Mouse (Mus musculus) neural tube, embryonic 10.5 days (tissue): Measurements from ENCODE around the gene Poln.

ENCODE experiments used
- DNase-seq: peaks from one replicate; pipeline ENCODE4 v3.0.0-alpha.2; 2017; ENCODE audit warnings: low spot score; ENCODE audit errors: extremely low spot score

The Poln gene

GRCm38 (mm10) chr5:34186961-34187391 lies 17.7 kb upstream of the Poln start:
- DNase-seq = peak; percentile 43

- no peak for DNase-seq
Measured at GRCm38 (mm10) chr5:34186391-34186790, 17.1 kb upstream of the Poln start.

DNA sequence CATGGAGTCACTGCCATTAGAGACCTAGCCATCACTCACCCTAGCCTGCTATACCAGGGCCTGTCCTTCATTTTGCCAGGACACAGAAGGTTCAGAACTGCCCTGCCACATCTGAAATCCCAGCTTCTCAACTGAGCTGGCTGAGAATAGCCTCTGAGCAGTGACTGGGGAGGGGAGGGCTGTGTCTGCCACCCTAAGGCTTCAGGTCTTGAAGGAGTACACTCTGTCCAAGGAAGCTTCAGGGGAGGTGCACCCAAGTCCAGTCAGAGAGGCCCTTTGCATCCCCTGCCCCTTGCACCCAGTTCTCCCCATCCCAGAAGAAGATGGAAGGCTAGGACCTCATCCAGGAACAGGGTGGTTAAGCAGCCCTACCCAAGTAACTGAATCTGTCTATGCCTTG lies 16.5 kb upstream of the Poln start:
- no peak for DNase-seq

- DNase-seq = no peak
Measured at GRCm38 (mm10) chr5:34185051-34185580, 15.9 kb upstream of the Poln start.

GRCm38 (mm10) chr5:34183976-34184375 lies 14.7 kb upstream of the Poln start:
- DNase-seq = no peak

DNA sequence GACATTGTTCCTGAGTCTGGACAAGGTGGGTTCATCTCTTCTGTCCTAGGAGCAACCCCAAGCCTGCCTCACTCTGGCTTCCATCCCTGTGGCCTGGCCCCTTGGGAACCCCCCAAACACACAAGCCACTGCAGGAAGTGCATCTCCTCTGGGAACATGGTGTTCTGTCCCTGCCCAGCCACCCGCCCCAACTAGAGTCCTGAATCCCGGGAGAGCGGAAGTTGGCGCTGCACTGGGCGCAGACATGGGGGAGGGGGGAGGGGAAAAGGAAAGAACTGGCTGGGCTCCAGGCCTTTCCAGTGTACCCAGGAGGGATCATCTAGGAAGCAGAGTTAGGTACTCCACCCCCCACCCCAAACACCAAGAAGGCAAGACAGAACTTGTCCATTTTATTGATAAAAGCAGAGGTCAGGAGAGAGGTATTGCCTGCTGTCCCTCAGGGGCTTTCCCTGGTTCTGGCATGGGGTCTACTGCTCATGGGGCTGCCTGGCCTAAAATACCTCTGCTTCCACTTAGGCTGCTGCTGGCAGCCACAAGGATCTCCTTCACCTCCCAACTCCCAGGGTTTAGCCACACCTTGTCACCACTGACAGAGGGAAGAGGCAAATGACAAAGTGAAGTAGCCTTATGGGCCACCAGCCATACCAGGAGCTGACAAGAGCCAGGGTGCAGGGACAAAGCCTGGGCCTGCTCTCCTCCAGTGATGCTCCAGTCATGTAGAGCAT lies 14.1 kb upstream of the Poln start:
- DNase-seq = no peak

DNA sequence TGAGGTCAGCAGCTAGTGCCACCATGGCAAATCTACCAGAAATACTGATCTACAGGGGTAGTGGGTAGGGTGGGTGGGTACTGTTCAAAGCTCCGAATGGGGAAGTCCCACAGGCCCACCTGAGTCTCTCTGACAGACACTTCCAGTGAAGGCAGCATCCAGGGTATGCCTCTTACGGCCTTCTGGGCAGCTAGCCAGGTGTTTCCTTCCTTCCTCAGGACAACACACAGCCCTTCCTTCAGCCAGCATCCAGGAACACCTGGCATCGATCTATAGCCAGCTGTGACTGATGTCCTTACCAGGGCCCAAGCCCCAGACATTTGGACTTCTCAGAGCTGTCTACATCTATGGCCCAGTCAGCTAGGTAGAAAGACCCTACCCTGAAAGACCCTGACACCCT lies 13.2 kb upstream of the Poln start:
- DNase-seq = no peak

DNA sequence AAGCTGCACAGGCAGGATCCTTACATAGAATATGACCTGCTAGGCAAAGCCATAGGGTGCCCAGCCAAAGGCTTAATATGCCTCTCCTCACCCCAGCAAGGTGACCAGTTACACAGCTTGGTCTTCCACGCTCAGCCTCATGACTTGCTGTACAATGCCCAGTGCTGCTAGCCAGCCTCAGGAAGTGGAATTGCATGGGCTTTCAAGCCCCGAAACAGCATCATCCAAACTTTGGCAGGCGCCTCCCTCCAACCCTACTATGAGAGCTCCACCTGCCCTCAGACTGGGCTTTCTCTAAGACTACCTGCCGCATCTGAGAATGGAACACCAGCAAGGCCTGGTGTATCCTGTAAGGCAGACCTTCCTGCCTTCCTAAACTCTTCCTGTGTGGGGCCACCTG lies 8.6 kb upstream of the Poln start:
- DNase-seq = peak; percentile 7

DNA sequence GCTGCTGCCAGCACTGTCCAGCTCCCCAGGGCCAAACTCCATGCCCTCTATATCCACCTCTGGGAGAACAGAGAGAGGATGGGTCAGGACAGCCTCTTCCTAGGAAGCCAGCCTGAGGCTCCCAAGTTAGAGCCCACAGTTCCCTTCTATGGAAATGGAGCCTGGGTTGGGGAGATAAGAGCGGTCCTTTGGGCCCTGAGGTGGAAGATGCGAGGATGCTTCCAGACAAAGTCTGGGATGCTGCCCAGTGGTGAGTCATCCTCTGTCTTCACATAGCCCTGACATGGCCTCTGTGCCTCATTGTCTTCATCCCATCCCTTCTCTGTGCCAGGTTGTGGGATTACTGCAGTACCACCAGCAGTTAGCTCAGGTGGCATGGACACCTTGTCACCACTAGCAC lies 7.8 kb upstream of the Poln start:
- DNase-seq = no peak

DNA sequence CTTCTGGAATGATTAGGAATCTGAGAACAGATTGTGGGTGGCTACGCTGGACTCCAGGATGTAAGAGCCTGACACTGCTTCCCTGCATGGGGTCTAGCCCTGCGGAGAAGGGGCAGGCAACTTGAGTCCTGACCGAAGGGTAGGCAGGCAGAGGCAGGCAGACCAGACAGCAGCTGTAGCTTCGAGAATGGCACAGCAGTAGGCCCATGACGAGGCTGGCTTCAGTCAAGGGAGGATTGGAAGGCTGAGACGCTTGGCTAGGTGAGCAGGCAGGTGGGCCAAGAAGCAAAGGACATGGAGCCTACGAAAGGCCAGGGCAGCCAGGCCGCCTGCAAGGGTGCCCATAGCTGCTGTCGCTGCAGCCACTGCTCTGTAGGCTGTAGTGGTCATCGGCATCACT lies 7.4 kb upstream of the Poln start:
- DNase-seq = peak; percentile 8

DNA sequence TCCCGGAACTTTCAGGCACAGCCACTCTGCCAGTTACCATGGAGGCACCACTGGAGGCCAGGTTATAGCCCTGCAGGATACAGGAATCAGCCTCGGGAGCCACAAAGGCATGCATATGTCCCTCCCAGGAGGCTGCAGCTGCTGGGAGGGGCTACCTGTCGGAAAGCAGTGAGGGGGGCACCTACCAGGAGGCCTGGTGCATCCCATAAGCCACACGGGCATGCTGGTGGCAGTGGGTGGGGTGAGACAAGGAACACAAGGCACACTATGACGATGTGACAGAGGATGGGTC lies 6.1 kb upstream of the Poln start:
- peak; percentile 8 for DNase-seq

- peak; percentile 8 for DNase-seq
Measured at GRCm38 (mm10) chr5:34174550-34175402, 5.5 kb upstream of the Poln start.

DNA sequence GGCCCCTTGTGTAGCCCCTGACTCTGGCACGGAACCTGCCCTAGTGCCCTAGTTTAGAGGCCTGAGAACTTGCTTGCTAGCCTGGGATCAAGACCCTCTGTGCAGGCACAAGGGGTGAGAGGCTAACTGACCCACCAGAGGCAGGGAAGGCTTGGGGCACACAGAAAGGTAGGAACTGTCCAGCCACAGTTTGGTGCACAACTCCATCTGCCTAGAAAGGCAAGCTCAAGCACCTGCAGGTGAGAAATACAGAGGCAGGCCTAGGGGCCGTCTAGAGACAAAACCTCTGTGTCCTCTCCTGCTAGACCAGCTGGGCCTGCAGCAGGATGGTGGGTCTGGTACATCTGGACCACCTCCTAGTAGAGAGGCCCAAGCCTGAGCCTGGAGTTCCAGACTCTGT lies 4.8 kb upstream of the Poln start:
- peak; percentile 10 for DNase-seq

DNA sequence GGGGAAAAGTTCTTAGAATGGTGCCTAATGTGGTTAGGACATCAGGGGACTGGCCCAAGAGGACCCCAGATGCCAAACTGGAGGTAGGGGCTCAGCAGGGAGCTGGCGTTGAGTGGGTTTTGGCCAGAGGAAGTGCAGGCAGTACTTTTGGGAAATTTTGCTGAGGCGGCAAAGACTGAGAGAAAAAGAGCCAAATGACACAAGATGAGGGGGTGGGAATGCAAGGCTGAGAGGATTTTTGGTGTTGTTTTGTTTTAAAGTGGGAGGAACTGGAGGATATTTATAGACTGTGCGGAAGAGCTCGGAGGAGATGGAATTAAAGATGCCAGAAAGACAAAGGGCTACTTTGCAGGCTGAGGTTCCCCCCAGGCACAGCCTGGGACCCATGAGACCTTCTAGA lies 1.5 kb upstream of the Poln start:
- no peak for DNase-seq

DNA sequence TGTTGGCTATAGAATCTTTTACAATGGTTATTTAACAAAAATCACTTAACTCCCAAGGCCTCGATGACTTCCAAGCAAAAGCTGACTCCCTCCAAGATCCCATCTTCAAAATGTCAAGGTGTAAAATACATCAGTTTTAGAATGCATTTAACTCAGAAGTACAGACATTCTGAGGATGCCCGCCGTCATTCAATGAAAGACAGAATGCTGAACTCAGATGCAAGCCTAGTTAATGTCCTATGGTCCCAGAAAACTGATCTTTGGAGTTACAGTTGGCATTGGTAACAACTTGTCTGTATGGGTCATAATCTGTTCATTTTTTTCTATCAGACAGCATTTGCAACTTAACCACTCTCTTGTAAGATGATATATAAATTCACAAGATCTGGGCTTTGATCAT lies 706 bp upstream of the Poln start:
- no peak for DNase-seq

- DNase-seq = no peak
Measured at GRCm38 (mm10) chr5:34167857-34168256, 1.4 kb downstream of the Poln start.

DNA sequence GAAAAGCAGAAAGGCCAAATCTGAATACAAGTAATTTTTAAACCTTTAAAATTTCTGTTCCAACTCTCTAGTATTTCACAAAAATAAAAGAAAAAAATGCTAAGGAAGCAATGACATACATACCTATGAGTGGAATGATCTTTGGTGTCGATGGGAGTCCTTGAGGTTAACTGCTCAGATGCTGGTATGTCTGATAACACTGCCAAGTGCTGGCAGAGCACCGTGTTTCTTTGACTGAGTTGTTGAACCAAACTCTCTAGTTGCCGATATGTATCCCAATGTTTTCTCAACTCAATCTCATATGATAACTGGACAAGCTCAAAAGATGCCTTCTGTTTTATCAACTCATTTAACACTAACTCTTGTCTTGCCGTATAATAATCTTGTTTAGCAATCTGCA lies 3.5 kb downstream of the Poln start:
- no peak for DNase-seq

GRCm38 (mm10) chr5:34148476-34148875 lies 20.8 kb downstream of the Poln start:
- DNase-seq = no peak

- no peak for DNase-seq
Measured at GRCm38 (mm10) chr5:34147554-34147953, 21.7 kb downstream of the Poln start.

GRCm38 (mm10) chr5:34139751-34140150 lies 29.5 kb downstream of the Poln start:
- DNase-seq = no peak

- DNase-seq = no peak
Measured at GRCm38 (mm10) chr5:34132731-34133130, 36.5 kb downstream of the Poln start.

- DNase-seq = no peak
Measured at GRCm38 (mm10) chr5:34124131-34124530, 45.1 kb downstream of the Poln start.
